Mouse (Mus musculus): ENCODE results near the gene Rnf157. TPM values are rescaled to one million over a fixed set of nuclear protein-coding genes. Genes with fewer than 3 reads are reported as not detected.

Gene Rnf157
- polyA plus RNA-seq, 1 experiment from 2014 or later: 16.8 TPM

GRCm38 (mm10) chr11:116434287-116434966 lies 21.6 kb upstream of the Rnf157 start:
- H3K27me3 ChIP-seq (ENCODE audit: insufficient read depth, low read length): no peaks in the 10 kb centered on the region
- H3K9me3 ChIP-seq (ENCODE audit: low read depth, low read length): no peaks in the 10 kb centered on the region
- DNase-seq (peak; percentile 82), ATAC-seq (ENCODE audit: insufficient read depth) (peak; percentile 16; the same call in 1 of the 2 replicates)
- peaks cover 33% of the 10 kb centered on the region for H3K36me3 ChIP-seq (ENCODE audit: insufficient read depth)
- peak overlapping the region; percentile 91 for H3K4me2 ChIP-seq
- peak overlapping the region; percentile 79 for H3K9ac ChIP-seq
- peaks cover 7% of the 10 kb centered on the region; the same call in 1 of the 2 replicates for H3K4me1 ChIP-seq (ENCODE audit: insufficient read depth)
- no peak for TF ChIP-seq CTCF (IDR thresholded peaks at IDR 0.05; ENCODE audit: low read depth)
- WGBS: under 1% methylated on average over 54 of the region's 67 CpGs
- H3K4me3 ChIP-seq (ENCODE audit: low read depth, low read length): peak overlapping the region; percentile 76
- H3K27ac ChIP-seq (ENCODE audit: low read depth): peak overlapping the region; percentile 94

DNA sequence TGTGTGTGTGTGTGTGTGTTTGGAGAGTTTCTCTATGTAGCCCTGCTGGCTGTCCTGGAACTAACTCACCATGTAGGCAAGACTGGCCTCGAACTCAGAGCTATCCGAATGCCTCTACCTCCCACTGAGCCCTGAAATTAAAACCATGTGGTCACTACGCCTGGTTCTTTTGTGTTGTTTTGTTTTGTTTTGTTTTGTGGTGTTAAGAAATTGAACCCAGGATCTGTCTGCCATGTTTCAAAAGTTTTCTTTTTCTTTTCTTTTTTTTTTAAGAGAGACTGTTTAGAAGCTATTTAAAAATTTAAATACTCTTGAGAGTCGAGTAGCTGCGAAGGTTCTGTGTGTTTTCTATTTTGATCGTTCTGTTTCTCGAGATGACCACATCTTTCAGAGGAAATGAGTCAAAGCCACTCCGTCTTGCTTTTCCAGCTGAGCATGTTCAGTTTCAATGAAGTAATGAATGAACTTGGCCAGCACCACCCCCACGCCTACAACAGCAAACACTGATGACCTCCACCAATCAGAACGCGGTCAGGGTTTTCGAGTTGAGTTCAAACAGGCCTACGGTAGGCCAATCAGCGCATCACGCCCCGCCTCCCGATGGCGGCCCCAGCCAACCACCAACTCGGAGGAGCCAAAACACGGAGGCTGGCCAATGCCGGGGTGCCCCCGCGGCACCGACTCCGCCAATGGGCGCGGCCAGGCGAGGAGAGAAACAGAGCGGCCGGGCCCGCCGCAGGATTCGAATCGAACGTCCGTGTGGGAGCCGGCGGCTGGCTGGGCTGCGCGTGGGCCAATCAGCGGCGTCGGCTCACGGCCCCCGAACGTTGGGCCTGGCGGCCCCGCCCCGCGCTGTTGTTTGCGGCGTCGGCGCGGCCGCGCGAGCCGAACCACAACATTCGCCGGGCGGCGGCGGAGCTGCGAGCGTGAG lies 20.8 kb upstream of the Rnf157 start, which contains the start of gene Ubald2:
Gene Ubald2, plus strand, starts transcription at position 739 of the 931 bp plus-strand sequence.
- peak within 1 kb of the TSS; percentile 91 for H3K4me2 ChIP-seq

GRCm38 (mm10) chr11:116432593-116433355 lies 19.9 kb upstream of the Rnf157 start:
- no peak for TF ChIP-seq CTCF (IDR thresholded peaks at IDR 0.05; ENCODE audit: low read depth)
- DNase-seq (no peak), ATAC-seq (ENCODE audit: insufficient read depth) (no peak)
- peak overlapping the region; percentile 76; the same call in 1 of the 2 replicates for H3K27ac ChIP-seq (ENCODE audit: low read depth)
- H3K4me3 ChIP-seq (ENCODE audit: low read depth, low read length): no peak overlapping the region
- H3K9ac ChIP-seq: no peak overlapping the region
- 52% methylated on average over 8 of the region's 8 CpGs for WGBS
- no peaks in the 10 kb centered on the region for H3K9me3 ChIP-seq (ENCODE audit: low read depth, low read length)
- peak overlapping the region; percentile 48 for H3K4me2 ChIP-seq
- H3K36me3 ChIP-seq (ENCODE audit: insufficient read depth): peaks cover 25% of the 10 kb centered on the region
- H3K4me1 ChIP-seq (ENCODE audit: insufficient read depth): peaks cover 7% of the 10 kb centered on the region; the same call in 1 of the 2 replicates
- no peaks in the 10 kb centered on the region for H3K27me3 ChIP-seq (ENCODE audit: insufficient read depth, low read length)

More for the DNA sequence above, 20.8 kb upstream of the Rnf157 start, which contains the start of gene Ubald2:
- TF ChIP-seq CTCF (IDR thresholded peaks at IDR 0.05; ENCODE audit: low read depth): no peak
- Histone ChIP-seq H3K9ac (peak within 1 kb of the TSS; percentile 79), H3K36me3 (ENCODE audit: insufficient read depth) (peaks cover 26% of the 10 kb centered on the region), H3K27me3 (ENCODE audit: insufficient read depth, low read length) (no peaks in the 10 kb centered on the region), H3K9me3 (ENCODE audit: low read depth, low read length) (no peaks in the 10 kb centered on the region), H3K27ac (ENCODE audit: low read depth) (peak within 1 kb of the TSS; percentile 94), H3K4me1 (ENCODE audit: insufficient read depth) (peaks cover 7% of the 10 kb centered on the region; the same call in 1 of the 2 replicates), H3K4me3 (ENCODE audit: low read depth, low read length) (peak within 1 kb of the TSS; percentile 76)
- DNase-seq (peak; percentile 100), ATAC-seq (ENCODE audit: insufficient read depth) (peak; percentile 98)
- 2% methylated on average over 66 of the region's 66 CpGs for WGBS

DNA sequence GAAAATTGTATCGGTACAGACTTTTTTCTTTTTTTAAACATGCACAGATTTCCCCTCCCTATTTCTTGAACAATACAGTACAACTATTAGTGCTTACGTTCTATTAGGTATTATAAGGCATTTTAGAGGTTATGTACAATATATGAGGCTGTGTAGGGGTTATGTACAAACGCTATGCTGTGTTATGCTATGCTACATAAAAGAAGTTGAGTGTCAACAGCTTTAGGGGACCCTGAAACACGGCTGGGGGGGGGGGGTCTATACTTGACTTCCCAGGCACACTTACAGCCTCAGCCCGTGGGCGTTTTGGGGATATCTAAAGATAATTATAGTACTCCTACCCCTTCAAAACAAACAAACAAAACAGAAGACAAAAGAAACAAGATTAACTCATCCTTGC lies 19.3 kb upstream of the Rnf157 start:
- no peak for DNase-seq
- no peak for TF ChIP-seq CTCF (IDR thresholded peaks at IDR 0.05; ENCODE audit: low read depth)
- Histone ChIP-seq H3K4me1 (ENCODE audit: insufficient read depth) (peaks cover 7% of the 10 kb centered on the region; the same call in 1 of the 2 replicates), H3K9ac (no peak overlapping the region), H3K27me3 (ENCODE audit: insufficient read depth, low read length) (no peaks in the 10 kb centered on the region), H3K4me2 (no peak overlapping the region), H3K9me3 (ENCODE audit: low read depth, low read length) (no peaks in the 10 kb centered on the region), H3K4me3 (ENCODE audit: low read depth, low read length) (no peak overlapping the region), H3K36me3 (ENCODE audit: insufficient read depth) (peaks cover 19% of the 10 kb centered on the region), H3K27ac (ENCODE audit: low read depth) (peak overlapping the region; percentile 1)
- WGBS: 40% methylated on average over 6 of the region's 6 CpGs
- no peak for ATAC-seq (ENCODE audit: insufficient read depth)

DNA sequence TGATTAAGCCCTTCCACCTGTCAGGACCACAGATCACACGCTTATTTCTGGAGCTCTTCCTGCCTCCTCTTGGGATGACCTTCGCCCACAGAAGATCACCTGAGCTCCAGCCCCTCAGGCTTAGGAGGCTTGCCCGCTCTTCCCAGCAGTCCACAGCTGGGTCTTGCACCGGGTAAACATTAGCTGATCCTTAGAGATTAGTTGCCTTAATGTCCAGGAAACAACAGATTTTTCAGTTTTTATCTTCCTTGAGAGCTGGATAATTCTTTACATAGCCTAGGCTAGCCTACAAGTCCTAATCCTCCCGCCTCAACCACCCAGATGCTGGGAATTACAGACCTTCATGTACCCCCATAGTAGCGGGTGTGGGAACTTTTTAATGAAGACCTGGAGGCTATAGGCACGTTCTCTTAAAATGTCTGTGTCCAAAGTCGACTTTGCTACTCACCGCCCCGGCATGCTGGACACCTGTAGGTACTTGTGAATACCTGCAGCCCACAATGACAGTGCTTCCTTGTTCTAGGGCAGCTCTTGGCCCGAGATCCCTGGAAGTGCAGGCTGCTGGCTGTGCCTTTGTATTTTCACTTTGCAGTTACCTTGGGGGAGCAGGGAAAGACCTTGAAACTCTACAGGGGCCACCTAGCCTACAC lies 18.7 kb upstream of the Rnf157 start:
- ATAC-seq (ENCODE audit: insufficient read depth) (no peak), DNase-seq (peak; percentile 35)
- Histone ChIP-seq H3K27me3 (ENCODE audit: insufficient read depth, low read length) (no peaks in the 10 kb centered on the region), H3K9me3 (ENCODE audit: low read depth, low read length) (no peaks in the 10 kb centered on the region), H3K4me3 (ENCODE audit: low read depth, low read length) (no peak overlapping the region), H3K9ac (no peak overlapping the region), H3K4me1 (ENCODE audit: insufficient read depth) (peaks cover 7% of the 10 kb centered on the region; the same call in 1 of the 2 replicates), H3K36me3 (ENCODE audit: insufficient read depth) (peaks cover 13% of the 10 kb centered on the region), H3K4me2 (peak overlapping the region; percentile 35), H3K27ac (ENCODE audit: low read depth) (peak overlapping the region; percentile 1)
- WGBS: 37% methylated on average over 11 of the region's 11 CpGs
- no peak for TF ChIP-seq CTCF (IDR thresholded peaks at IDR 0.05; ENCODE audit: low read depth)

All from lung, embryonic 14.5 days (tissue).